Mouse (Mus musculus) gastrocnemius, postnatal 25 days (tissue): ENCODE results near the gene Adamts8. TPM values are rescaled to one million over a fixed set of nuclear protein-coding genes. Genes with fewer than 3 reads are reported as not detected.

Experiments used
- DNase-seq: peaks from one replicate; pipeline ENCODE4 v3.0.0; 2022
- total RNA-seq, 2 experiments: library from RNA; stranded (reverse); gene quantifications; 1 replicate in 1 of 2; 2 replicates in 1 of 2; pipeline ENCODE4 v1.2.3; 2021

The Adamts8 gene
- total RNA-seq, 2 experiments from 2014 or later, result 7.5 to 11.6 TPM

- DNase-seq, result no peak
These were observed 20.9 kb upstream of the Adamts8 start for GRCm38 (mm10) chr9:30921261-30922103.

DNA sequence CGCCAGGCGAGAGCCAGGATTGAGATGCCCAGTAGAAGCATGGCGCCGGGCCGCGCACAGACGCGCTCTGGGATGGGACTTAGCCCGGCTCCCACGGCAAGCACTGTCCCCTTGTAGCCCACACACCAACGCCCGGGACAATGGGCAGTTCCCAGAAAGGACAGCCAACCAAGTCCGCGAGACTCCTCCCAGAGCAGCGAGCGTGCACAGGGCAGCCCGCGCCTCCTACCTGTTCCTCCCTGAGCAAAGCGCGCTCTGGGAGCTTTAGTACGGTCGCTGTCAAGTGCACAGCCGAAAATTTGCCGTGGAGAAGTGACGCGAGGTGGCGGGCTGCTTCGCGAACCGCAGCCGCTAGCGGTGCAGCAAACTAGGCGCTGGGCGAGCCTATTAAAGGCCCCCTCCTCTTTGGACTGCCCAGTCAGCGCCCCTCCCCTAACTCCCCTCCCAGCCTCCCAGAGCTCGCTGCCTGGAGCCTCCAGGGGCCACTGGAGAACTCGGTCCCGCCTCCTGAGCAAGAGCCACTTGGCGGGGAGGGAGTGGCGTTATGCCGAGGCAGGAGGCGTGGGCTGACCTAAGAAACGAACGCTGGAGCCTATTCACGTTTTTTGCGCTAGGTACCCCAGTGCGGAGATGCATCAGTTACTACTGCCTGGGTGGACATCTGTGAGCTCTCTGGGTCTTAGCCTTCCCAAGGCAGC lies 20.0 kb upstream of the Adamts8 start, which contains the start of gene Adamts15:
Gene Adamts15, minus strand, starts transcription at position 256 of the 698 bp plus-strand sequence.
- DNase-seq, result peak; percentile 77

DNA sequence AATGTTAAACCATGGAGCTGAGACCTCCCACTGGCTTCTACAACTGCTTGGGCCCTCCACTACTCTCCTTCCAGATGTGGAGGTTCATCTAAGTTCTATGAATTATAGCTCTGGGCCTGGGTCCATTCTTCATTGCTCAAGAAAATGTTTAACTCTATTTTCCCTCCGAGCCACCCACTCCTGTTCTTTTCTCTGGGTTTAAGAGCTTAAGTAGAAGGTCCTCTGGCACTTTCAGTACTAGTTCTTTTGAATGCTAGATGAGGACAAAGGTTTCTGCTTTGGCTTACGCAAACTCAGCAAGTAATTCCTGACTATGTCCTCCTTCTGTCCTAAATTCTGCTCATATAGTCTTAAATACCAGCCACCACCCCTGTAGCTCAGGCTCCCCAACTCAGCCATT lies 13.6 kb upstream of the Adamts8 start:
- no peak for DNase-seq

DNA sequence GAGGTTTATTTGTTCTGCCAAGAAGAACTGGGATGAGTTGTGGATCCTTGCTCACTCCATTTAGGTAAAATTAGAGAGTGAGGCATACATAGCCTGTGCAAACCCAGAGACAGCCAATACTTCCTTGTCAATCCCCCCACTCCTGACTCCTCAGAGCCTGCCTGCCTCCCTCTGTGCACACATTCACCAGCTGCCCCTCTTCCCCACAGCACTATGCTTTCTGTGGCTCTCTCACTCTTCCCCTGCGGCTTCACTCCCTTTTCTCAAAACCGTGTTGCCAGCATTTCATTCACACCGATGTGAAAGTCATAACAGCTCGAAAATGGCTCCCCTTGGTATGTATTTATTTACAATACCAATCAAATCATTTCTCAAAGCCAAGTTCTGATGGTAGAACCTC lies 10.0 kb upstream of the Adamts8 start:
- DNase-seq, result no peak

GRCm38 (mm10) chr9:30934827-30935226 lies 7.5 kb upstream of the Adamts8 start:
- no peak for DNase-seq

GRCm38 (mm10) chr9:30936674-30937438 lies 5.5 kb upstream of the Adamts8 start:
- no peak for DNase-seq

GRCm38 (mm10) chr9:30940328-30940727 lies 2.0 kb upstream of the Adamts8 start:
- DNase-seq, result peak; percentile 57

- no peak for DNase-seq
These were observed 979 bp downstream of the Adamts8 start for GRCm38 (mm10) chr9:30943341-30943740.

GRCm38 (mm10) chr9:30944234-30944633 lies 1.9 kb downstream of the Adamts8 start:
- DNase-seq, result no peak

DNA sequence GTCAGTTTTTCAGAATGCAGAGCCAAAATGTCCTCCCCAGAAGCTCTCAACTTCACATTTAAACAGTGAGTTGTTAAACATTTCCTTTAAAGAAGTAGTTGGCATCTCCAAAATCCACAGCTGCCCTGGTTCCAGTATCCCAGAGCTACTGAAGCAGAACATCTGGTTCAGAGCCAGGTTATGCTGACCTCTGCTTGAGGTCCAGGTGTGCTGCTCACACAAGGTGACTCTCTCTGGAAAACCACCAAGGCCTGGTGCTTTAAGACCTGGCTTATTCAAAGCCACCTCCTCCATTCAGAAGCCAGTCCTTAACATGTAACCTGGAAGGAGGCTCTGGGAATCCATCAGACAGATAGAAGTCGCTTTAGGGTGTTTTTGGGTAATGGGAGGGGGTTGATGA lies 2.9 kb downstream of the Adamts8 start:
- DNase-seq, result no peak

GRCm38 (mm10) chr9:30949422-30949821 lies 7.1 kb downstream of the Adamts8 start:
- DNase-seq, result no peak

- DNase-seq, result no peak
These were observed 7.6 kb downstream of the Adamts8 start for GRCm38 (mm10) chr9:30949971-30950370.

- DNase-seq, result no peak
These were observed 8.2 kb downstream of the Adamts8 start for GRCm38 (mm10) chr9:30950592-30950991.

DNA sequence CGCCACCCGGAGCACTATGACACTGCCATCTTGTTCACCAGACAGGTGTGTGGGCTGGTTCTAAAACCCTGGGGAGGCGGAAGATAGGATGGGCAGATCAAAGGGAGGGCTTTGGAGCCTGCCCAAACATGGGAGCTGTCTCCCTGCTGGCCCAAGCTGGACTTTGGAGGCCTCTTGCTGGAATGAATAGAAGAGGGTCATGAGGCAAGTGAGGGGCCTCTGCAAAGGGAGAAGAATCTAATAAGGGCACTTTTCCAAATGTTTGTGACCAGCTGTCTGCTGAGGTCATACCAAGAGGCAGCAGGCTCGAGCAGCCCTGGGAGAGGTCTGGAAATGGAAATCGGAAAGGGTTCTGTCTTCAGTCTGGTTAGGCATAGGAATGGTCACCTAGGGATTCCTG lies 9.1 kb downstream of the Adamts8 start:
- no peak for DNase-seq

GRCm38 (mm10) chr9:30953287-30953686 lies 10.9 kb downstream of the Adamts8 start:
- DNase-seq, result no peak

DNA sequence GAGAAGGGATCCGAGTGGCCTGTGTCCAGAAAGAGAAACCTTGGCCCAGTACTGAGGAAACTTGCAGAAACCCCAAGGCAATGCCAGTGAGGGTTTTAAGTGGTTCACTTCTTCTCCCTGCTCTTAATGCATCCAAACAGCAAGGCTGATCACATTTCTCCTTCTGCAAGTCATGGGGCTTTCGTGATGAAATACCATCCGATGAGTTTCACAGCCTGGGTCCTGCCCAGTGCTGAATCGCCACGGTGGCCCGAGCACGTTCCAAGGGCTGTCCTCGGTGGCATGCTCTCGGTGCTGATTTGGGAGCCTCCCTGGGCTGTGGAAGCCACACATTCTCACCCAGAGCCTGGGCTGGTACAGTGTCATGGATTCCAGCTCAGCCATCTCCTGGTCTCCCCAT lies 12.9 kb downstream of the Adamts8 start:
- DNase-seq, result peak; percentile 53

DNA sequence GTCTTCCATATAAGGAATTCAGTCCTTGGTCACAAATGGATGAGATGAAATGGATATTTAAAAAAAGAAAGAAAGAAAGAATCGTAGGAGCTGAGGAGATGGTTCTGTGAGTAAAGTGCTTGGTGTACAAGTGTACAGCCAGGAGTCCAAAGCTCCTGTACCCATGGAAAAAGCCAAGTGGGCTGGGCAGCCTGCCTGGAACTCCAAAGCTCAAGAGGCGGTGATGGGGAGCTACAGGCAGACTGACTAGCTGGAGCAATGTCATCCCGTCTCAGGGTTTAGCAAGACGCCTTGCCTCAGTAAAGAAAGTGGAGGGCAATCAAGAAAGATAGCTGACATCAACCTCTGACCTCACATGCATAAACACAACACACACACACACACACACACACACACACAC lies 21.4 kb downstream of the Adamts8 start:
- DNase-seq, result no peak

GRCm38 (mm10) chr9:30964685-30965084 lies 22.3 kb downstream of the Adamts8 start:
- peak; percentile 54 for DNase-seq

DNA sequence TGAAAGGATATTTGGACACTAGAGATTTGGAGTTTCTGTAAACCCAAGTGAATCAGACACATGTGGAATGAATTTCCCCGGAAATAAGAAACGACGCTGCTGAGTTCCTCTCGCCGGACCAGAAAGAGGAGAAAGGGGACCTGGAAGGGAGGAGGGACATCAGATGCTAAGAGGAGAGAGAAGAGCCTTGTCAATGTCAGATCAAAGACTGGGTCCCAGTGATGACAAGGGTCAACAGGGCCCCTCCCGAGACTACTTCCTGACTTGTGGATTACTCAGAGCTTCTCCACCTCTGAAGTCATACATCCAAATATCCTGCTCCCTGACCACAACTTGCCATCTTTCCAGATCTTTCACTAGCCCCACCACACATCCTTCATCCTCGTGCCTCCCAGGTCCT lies 24.5 kb downstream of the Adamts8 start:
- DNase-seq, result no peak

DNA sequence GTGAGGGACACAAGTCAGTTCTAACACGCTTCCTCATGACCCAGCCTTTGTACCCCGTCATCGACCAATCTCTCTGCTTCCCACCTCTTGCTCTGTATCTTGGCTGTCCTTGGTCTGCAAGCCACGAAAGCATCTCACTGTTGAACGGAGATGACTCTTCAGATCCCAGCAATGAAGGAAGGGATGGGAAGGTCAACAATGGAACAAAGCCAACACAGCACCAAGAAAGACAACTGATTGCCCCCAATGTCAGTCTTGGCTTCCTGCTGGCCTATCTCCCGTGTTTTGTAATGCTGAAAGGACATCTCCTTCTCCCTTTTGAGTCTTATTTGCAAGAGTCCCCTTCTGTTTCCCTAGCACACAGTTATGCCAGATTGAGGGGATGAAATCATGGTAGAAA lies 25.8 kb downstream of the Adamts8 start:
- no peak for DNase-seq

GRCm38 (mm10) chr9:30970001-30970400 lies 27.6 kb downstream of the Adamts8 start:
- no peak for DNase-seq

DNA sequence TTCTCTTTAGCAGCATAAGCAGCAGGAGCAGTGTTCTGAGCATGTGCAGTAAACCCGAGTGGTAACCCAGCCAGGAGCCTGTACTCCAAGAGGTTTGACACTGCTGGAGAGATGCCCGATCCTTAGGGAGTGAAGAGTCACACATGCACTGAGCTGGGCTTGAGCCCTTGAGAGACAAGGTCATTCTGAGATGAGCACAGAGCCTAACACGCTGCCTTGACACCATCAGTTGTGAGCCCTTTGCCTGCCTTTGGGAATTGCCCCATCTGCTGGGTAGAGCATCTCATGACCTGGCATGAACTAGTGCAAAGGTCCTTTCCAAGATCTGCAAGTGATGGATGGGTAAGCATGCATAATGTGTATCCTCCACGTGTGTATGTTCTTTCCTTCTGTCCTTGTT lies 29.6 kb downstream of the Adamts8 start:
- DNase-seq, result no peak
